Mouse (Mus musculus): ENCODE measurements at regions not wholly inside any gene's neighbourhood (a gene's known extent, or its start where the extent isn't known, plus 50 kb on each side); places are given as distances from the start of the nearest gene placed in this dataset.

GRCm38 (mm10) chr10:96214285-96214684 is 77.9 kb downstream of the Gm5426 start:
- TF ChIP-seq CTCF (IDR thresholded peaks at IDR 0.05; ENCODE audit: extremely low read depth, insufficient read depth, low read length) (no peak), POLR2A (IDR thresholded peaks at IDR 0.05; ENCODE audit: extremely low read depth, insufficient read depth, low read length) (no peak)
